Mouse (Mus musculus): ENCODE results near the gene Rab17. TPM values are rescaled to one million over a fixed set of nuclear protein-coding genes. Genes with fewer than 3 reads are reported as not detected.
A peak's percentile ranks its signal among the peaks of the same experiment; 100 is the strongest.

Gene Rab17
- polyA plus RNA-seq, 1 experiment from 2014 or later, result 8.2 TPM

DNA sequence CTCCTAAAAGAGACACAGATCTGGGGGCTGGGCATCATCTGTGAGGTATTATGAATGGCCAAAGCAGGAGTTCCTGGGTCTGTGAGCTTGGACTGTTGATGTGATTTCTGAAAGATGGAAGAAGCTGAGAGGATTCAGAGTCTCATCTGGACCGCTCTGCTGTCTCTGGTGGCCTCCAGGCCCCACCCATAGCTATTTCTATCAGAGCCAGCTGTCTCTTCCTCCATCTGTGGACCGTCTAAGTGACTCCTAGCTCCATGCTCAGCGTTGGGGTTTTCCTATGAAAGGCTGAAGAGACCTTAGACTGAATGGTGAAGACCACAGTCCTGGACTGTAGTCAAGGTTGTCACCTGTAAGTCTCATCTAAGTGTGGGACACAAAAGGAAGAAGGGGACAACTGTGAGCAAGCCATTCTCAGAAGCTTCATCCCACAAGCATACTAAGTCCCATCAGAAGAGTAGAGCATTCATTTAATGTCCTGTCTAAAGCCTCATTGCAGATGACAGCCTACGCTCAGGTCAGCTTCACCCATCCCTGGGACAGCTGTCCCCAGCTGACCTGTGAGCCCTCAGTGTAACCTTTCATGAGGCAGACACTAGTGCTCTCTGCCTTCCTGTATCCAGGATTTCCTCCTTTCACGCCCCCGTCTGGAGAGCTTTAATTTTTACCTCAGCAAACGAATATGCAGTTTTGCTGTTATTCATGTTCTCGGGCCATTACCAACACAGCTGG, 34.2 kb upstream of the Rab17 start:
- H3K27me3 ChIP-seq (ENCODE audit: insufficient read depth, low read length), result 0 out of 2 replicates have a peak, but pooled peaks cover 5% of the 10 kb centered on the region
- H3K9ac ChIP-seq (replicated peaks), result no peak overlapping the region
- H3K4me3 ChIP-seq (ENCODE audit: low read depth, low read length), result no peak overlapping the region
- H3K36me3 ChIP-seq (replicated peaks; ENCODE audit: insufficient read depth, low read length), result no peaks in the 10 kb centered on the region
- H3K27ac ChIP-seq (ENCODE audit: low read depth), result no peak overlapping the region
- no peak overlapping the region for H3K4me2 ChIP-seq (ENCODE audit: low read depth, low read length)
- 70% methylated on average over 8 of the region's 8 CpGs for WGBS (ENCODE audit: insufficient replicate concordance)
- TF ChIP-seq EP300 (IDR thresholded peaks at IDR 0.05; ENCODE audit: low read depth), result no peak
- TF ChIP-seq CTCF (IDR thresholded peaks at IDR 0.05; ENCODE audit: low read depth), result no peak
- ATAC-seq, result no peak
- peaks cover 13% of the 10 kb centered on the region for H3K4me1 ChIP-seq (ENCODE audit: insufficient read depth)
- no peaks in the 10 kb centered on the region for H3K9me3 ChIP-seq (ENCODE audit: low read length)
- DNase-seq, result no peak

DNA sequence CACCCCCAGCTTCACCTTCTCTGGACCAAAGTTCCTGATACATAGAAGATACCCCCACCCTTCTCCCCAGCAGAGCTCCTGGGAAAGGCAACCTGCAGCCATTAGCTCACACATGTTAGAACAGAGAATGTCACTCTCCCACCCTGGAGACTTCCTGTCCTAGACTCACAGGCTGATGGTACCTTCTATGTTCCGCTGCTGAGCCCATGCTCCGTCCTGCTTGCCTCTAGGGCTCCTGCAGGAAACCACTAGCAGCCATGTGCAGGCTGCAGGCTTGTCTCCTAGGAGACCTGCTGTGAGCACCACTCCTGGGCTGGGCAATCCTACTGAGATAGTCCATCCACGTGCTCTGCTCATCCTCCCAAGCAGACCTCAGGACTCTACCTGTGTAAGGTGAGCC, 33.2 kb upstream of the Rab17 start:
- Histone ChIP-seq H3K27ac (ENCODE audit: low read depth) (no peak overlapping the region), H3K4me2 (ENCODE audit: low read depth, low read length) (no peak overlapping the region), H3K36me3 (replicated peaks; ENCODE audit: insufficient read depth, low read length) (no peaks in the 10 kb centered on the region), H3K27me3 (ENCODE audit: insufficient read depth, low read length) (0 out of 2 replicates have a peak, but pooled peaks cover 9% of the 10 kb centered on the region), H3K9me3 (ENCODE audit: low read length) (no peaks in the 10 kb centered on the region), H3K4me1 (ENCODE audit: insufficient read depth) (peaks cover 13% of the 10 kb centered on the region), H3K4me3 (ENCODE audit: low read depth, low read length) (no peak overlapping the region), H3K9ac (replicated peaks) (no peak overlapping the region)
- 57% methylated on average over 3 of the region's 3 CpGs for WGBS (ENCODE audit: insufficient replicate concordance)
- no peak for TF ChIP-seq EP300 (IDR thresholded peaks at IDR 0.05; ENCODE audit: low read depth)
- TF ChIP-seq CTCF (IDR thresholded peaks at IDR 0.05; ENCODE audit: low read depth), result no peak
- DNase-seq (no peak), ATAC-seq (no peak)

GRCm38 (mm10) chr1:91001871-91002539, 32.5 kb upstream of the Rab17 start:
- H3K27me3 ChIP-seq (ENCODE audit: insufficient read depth, low read length), result 0 out of 2 replicates have a peak, but pooled peaks cover 9% of the 10 kb centered on the region
- no peaks in the 10 kb centered on the region for H3K36me3 ChIP-seq (replicated peaks; ENCODE audit: insufficient read depth, low read length)
- ATAC-seq (no peak), DNase-seq (no peak)
- H3K4me2 ChIP-seq (ENCODE audit: low read depth, low read length), result no peak overlapping the region
- no peak for TF ChIP-seq EP300 (IDR thresholded peaks at IDR 0.05; ENCODE audit: low read depth)
- TF ChIP-seq CTCF (IDR thresholded peaks at IDR 0.05; ENCODE audit: low read depth), result no peak
- H3K27ac ChIP-seq (ENCODE audit: low read depth), result no peak overlapping the region
- peaks cover 13% of the 10 kb centered on the region for H3K4me1 ChIP-seq (ENCODE audit: insufficient read depth)
- H3K4me3 ChIP-seq (ENCODE audit: low read depth, low read length), result no peak overlapping the region
- 64% methylated on average over 3 of the region's 3 CpGs for WGBS (ENCODE audit: insufficient replicate concordance)
- no peaks in the 10 kb centered on the region for H3K9me3 ChIP-seq (ENCODE audit: low read length)
- no peak overlapping the region for H3K9ac ChIP-seq (replicated peaks)

- ATAC-seq (no peak), DNase-seq (no peak)
- H3K36me3 ChIP-seq (replicated peaks; ENCODE audit: insufficient read depth, low read length), result no peaks in the 10 kb centered on the region
- no peaks in the 10 kb centered on the region for H3K9me3 ChIP-seq (ENCODE audit: low read length)
- H3K27ac ChIP-seq (ENCODE audit: low read depth), result no peak overlapping the region
- TF ChIP-seq CTCF (IDR thresholded peaks at IDR 0.05; ENCODE audit: low read depth) (no peak), EP300 (IDR thresholded peaks at IDR 0.05; ENCODE audit: low read depth) (no peak)
- H3K4me1 ChIP-seq (ENCODE audit: insufficient read depth), result peaks cover 13% of the 10 kb centered on the region
- no peak overlapping the region for H3K4me3 ChIP-seq (ENCODE audit: low read depth, low read length)
- H3K9ac ChIP-seq (replicated peaks), result no peak overlapping the region
- H3K4me2 ChIP-seq (ENCODE audit: low read depth, low read length), result no peak overlapping the region
- H3K27me3 ChIP-seq (ENCODE audit: insufficient read depth, low read length), result 0 out of 2 replicates have a peak, but pooled peaks cover 9% of the 10 kb centered on the region
- WGBS (ENCODE audit: insufficient replicate concordance), result 62% methylated on average over 3 of the region's 3 CpGs
Measured at GRCm38 (mm10) chr1:91001101-91001500, 31.6 kb upstream of the Rab17 start.

DNA sequence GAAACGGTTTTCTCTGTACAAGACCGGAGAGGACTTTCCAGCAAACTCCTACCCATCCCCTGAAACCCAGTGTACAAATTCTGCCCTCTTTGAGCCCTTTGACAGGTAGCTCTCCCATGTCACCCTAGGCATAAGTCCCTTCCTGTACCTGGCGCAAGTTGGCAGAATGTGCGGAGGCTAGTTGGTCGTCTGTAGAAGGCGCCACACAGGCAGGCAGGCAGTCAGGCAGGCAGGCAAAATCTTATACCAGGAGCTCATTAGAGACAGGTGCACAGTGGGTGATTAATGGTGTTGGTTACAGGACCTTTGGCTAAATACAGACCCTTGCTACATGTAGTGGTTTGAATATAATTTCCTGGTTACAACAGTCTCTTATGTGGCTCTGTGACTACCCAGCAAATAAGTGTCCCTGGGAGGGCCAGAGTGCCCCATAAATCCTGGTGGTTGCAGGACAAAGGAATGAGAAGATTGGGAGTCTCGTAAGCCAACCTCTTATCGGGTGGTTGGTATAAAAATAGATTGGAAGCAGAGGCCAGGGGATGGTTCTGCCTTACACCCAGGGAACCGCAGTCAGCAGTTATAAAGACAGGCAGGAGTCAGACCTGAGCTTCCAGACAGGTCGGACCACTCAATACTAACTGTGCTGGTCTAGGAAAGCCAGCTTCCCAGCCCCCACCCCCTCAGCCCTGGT, 30.6 kb upstream of the Rab17 start:
- WGBS (ENCODE audit: insufficient replicate concordance), result 47% methylated on average over 10 of the region's 10 CpGs
- Histone ChIP-seq H3K4me3 (ENCODE audit: low read depth, low read length) (no peak overlapping the region), H3K9me3 (ENCODE audit: low read length) (no peaks in the 10 kb centered on the region), H3K4me1 (ENCODE audit: insufficient read depth) (peaks cover 13% of the 10 kb centered on the region), H3K27me3 (ENCODE audit: insufficient read depth, low read length) (0 out of 2 replicates have a peak, but pooled peaks cover 9% of the 10 kb centered on the region), H3K36me3 (replicated peaks; ENCODE audit: insufficient read depth, low read length) (no peaks in the 10 kb centered on the region), H3K9ac (replicated peaks) (no peak overlapping the region), H3K4me2 (ENCODE audit: low read depth, low read length) (peak overlapping the region; percentile 93; the same call in 1 of the 2 replicates), H3K27ac (ENCODE audit: low read depth) (no peak overlapping the region)
- ATAC-seq (no peak), DNase-seq (no peak)
- no peak for TF ChIP-seq CTCF (IDR thresholded peaks at IDR 0.05; ENCODE audit: low read depth)
- TF ChIP-seq EP300 (IDR thresholded peaks at IDR 0.05; ENCODE audit: low read depth), result no peak

Measured in liver, postnatal 0 days (tissue).